Mouse (Mus musculus): ENCODE results near the gene Lama2.

Lama2 gene

GRCm38 (mm10) chr10:27384636-27385035 lies 234.9 kb downstream of the Lama2 start:
- no peak for DNase-seq (ENCODE audit: low spot score)

DNA sequence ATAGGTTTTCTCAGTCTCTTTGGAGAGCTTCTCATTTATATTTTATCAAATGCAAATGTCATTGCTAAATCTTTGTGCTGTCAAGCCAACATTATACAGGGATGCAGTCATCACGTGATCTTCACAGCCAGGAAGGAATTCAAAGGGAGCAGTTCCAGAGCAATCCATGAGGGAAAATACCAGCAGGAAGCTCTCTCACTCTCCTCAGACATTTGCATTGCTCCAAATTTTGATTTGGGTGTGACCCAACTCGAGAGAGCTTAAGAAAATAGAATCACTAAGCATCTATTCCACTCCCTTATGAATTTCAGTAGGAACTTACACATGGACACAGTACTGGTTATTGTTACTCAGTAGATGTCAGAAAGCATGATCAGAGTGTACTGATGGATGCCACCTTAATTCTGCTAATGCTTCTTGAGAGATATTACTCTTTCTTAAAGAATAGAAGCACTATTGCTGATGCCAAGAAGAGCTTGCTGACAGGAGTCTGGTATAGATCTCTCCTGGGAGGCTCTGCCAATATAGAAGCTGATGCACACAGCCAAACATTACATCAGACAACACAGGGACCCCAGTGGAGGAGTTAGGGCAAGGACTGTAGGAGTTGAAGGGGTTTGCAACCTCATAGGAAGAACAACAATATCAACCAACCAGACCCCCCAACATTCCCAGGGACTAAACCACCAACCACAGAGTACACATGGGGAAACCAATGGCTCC lies 236.5 kb downstream of the Lama2 start:
- DNase-seq (ENCODE audit: low spot score): no peak

- DNase-seq (ENCODE audit: low spot score): no peak
Observed at GRCm38 (mm10) chr10:27378286-27378685, 241.3 kb downstream of the Lama2 start.

- no peak for DNase-seq (ENCODE audit: low spot score)
Observed at GRCm38 (mm10) chr10:27344278-27344677, 275.3 kb downstream of the Lama2 start.

DNA sequence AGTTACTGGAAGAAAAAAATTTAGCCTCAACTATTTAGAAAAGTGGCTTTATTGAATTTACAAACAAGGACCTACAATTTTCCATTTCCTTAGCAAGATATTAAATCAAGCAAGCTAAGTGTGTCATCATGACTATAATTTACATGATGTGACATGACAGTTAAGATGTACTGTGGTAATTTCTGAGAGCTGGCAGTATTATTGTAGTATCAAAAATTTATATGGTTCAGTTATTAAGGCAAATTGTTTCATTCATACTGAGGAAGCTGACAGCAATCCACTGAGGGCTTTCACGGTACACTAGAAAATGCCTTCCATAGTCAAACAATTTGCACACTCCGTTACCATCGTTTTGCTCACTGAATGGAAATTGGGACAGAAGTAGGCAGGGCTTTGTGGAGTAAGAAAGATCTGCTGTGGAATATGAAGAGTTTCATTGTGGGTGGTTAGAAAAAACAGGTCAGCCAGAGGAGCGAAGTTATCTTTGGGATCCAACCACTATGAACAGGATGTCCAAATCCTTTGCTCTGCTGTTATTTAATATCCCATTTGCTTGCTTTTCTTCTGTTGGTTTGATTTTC lies 297.1 kb downstream of the Lama2 start:
- DNase-seq (ENCODE audit: low spot score): no peak

GRCm38 (mm10) chr10:27307444-27307843 lies 312.1 kb downstream of the Lama2 start:
- no peak for DNase-seq (ENCODE audit: low spot score)

DNA sequence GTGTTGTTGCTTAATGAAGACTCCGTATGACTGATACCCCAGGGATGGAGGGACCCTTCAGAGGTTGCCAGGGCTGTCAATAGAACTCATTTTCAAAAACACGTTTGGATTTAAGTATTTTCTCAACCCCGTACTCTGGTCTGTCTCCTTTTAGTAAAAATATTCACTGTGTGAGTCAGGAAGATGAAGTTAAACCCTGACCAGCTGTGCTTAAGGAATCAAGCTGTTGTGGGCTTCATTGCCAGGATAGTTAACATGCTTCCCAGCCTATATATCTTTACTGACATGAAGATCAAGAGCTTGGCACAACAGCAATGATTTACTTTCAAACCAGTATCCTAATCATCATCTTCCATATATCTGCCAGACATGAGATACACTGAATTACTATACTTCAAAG lies 314.3 kb downstream of the Lama2 start:
- DNase-seq (ENCODE audit: low spot score): no peak

DNA sequence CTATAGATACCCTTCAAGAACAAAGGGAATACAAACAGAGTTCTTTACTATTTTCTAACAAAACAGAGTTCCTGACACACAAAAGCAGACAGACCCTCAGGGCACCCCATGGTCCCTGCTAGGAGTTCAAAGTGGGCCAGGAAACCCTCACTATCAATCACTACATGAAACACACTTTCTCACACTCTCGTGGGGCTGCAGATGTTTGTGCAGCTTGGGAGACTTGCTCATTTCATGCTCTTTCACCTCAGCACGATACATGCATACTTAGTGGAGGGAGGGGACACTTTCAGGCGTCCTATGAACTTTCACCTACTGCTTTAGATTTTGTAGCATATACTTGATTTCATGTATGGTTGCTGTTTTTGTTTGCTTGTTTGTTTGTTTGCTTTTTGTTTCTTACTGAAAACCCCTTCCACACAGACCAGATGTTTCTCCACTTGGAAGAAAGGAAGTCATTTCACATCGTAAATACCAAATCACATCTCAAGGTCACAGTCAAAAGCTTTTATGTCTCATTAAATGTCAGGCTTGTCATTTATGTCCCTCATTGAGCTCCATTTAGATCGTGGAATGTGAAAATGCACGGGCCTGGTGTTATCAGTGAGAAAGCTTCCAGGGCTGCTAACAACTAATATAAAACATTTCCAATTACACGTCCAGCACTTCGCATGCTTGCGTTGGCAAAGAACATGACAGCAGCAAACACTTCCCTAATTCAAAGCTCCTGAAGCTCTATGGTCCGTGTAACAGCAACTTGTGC lies 334.3 kb downstream of the Lama2 start:
- DNase-seq (ENCODE audit: low spot score): no peak

DNA sequence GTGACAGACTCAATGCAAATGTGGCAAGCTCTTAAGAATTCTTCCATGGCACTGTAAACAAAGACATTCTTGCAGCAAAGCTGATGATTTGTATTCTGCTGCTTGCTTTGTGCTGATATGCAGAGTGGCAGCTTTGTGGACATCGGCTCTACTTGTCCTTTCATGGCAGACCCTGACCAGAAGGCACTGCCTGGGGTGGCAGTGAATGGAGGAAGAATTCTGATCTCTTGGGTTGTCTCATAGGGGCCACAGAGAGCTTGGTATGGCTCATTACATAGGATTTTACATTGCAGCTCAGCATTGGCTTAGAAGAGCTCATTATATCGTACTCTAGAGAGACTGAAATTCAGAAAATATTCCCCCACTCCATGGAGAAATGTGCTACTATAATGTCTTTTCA lies 352.1 kb downstream of the Lama2 start:
- no peak for DNase-seq (ENCODE audit: low spot score)

DNA sequence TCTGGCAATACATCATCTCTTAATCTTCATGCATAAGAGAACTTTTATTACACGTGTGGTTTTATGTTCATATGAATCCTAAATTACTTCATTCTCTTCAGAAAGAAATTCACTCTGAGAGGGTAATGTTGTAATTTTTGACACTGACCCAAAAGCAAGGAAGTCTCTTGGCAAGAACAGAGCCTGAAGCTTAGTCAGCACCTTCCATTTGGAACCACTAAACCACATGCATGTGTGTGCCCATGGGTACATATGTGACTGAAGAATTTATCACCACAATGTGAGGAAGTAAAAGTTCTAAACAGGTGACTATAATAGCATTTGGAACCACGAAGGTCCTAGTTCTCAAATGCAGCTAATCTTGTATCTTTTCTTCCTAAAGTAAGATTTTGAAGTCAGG lies 353.7 kb downstream of the Lama2 start:
- DNase-seq (ENCODE audit: low spot score): no peak

DNA sequence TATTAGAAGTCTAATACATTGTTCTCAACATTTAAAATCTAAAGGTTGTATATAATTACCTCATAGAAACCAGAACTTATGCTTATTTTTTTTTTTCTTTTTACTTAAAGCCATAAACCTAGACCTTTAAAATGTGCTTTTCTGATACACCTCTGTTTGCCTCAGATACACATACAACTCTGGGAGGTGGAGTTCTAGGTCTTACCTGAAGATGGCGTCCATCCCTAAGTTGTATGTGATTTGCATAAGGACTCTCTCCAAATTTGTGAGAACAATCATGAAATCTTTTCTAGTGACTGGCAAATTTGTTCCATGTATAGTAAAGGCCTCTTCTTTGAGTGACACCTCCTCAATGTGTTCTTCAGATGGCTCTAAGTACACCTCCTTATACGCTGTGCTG lies 354.8 kb downstream of the Lama2 start:
- no peak for DNase-seq (ENCODE audit: low spot score)

- no peak for DNase-seq (ENCODE audit: low spot score)
Observed at GRCm38 (mm10) chr10:27249741-27250140, 369.8 kb downstream of the Lama2 start.

DNA sequence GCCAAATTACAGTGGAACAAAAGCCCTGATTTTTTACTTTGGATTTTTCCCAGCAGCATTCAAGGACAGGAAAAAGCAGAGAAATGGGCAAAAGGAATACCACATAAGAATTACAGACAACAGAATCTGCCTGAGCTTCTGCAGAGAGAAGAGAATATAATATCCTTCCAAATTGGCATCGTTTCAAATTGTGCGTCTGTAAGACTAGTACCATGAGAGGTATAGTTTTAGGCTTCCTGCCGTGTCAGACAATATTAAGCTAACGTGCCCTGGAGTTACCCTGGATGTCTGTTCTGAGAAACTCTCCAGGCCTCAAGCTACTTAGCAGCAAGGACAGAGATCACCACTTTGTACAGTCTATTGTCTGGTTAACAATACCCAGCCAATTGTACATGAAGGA lies 384.8 kb downstream of the Lama2 start:
- DNase-seq (ENCODE audit: low spot score): no peak

DNA sequence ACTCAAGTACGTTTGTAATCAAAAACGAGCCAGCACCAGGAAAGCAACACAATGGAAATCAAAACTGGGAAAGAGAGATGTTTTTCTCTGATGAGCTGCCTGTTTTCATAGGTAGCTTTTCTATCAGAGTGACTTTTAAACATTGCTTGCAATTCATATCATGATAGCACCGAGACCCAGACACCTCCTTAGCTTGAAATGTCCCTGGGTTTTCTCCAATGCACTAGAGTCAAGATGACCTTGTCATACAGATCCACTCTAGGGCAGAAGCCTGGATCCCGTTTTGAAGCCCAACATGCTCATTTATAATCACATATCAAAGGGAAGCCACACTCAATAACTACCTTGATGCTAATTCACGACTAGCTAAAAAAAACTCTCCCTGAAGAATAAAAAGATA lies 386.0 kb downstream of the Lama2 start:
- no peak for DNase-seq (ENCODE audit: low spot score)

- DNase-seq (ENCODE audit: low spot score): no peak
Observed at GRCm38 (mm10) chr10:27223815-27224375, 395.7 kb downstream of the Lama2 start.

DNA sequence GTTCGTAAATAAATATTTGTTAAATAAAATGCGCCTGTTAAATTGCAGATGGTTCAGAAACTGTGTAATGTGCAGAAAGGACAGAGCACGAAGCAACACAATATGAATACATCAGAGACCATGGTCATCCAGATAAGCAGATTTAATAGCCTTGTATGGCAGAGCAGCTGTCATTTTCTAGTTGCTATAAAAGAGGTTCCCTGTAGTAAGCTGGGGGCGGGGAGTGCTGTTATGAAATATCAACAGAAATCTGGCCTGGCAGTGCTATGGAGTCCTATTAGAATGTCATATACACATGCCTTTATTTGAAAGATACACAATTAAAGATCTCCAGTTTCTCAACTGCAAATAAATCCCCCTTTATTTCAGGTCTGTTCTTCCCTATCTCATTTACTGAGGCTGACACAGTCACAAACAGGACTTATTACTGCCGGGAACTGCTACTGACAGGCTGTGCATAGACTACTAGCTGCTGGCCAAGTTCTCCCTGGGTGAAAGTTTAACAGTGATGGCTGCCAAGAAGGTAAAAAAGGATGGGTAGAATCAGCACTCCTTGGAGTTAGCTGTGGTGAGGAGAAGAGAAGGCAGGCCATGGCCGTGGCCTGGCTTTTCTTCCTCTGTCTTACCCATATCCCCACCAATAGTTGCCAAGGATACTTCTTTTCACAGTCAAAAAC lies 396.8 kb downstream of the Lama2 start:
- DNase-seq (ENCODE audit: low spot score): no peak

GRCm38 (mm10) chr10:27219698-27220097 lies 399.9 kb downstream of the Lama2 start:
- no peak for DNase-seq (ENCODE audit: low spot score)

GRCm38 (mm10) chr10:27207320-27207719 lies 412.2 kb downstream of the Lama2 start:
- no peak for DNase-seq (ENCODE audit: low spot score)

DNA sequence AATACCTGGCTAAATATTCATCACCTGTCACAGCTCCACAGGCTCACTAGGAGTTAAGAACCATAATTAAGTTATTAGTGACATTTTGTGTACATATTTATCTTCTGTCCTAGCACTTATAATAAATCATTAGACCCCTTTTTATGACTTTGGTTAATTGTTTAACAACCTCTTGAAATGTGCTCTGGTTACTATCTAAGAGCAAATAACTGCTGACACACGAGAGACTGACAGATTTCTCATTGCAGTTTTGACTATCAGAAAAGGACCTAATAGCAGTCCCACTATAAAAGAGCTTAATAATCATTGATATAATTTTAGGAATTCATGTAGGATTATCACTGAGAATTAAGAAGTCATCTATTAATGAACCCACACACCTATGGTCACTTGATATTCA lies 421.1 kb downstream of the Lama2 start:
- DNase-seq (ENCODE audit: low spot score): no peak

DNA sequence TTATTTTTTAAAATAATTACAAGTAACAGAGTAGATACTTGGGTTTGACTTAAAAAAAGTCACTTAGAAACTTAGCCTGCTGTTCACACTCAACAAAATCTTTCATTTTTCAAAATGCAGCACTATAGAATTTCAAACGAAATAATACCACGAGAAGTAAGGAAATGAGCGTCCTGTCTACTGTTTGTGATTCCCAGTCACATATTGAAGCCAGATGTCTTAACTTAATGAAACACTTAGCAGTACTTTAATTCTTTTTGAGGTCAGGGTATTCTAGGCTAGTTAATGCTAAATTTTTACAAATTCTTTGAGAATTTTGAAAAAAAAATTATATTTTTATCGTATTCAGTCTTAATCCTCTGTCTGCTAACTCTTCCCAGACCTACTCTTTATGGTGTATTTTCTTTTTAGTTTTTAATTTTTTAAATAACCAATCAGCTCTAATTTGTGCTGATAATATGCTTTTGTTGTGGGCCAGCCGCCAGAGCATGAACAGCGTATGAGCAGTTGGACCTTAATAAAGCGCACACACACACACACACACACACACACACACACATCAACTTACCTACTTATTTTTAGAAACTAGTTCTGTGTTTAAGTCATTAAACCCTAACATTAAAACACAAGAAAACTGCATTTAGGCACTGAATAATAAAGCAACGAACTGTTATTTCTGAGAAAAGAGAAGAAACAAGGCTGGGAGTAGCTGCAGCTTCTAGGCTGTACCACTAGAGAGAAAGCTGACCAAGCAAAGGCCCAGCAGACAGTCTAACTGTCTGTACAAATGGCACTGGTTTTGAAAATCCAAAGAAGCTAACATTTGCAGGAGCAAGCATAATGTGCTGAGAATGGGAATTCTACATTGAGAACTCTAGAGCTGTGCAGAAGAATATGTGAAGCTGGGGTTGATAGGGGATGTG lies 425.3 kb downstream of the Lama2 start:
- no peak for DNase-seq (ENCODE audit: low spot score)

- no peak for DNase-seq (ENCODE audit: low spot score)
Observed at GRCm38 (mm10) chr10:27188630-27189365, 430.8 kb downstream of the Lama2 start.

All from urinary bladder, postnatal 25 days (tissue).